8 mouse cellular contexts compared by ENCODE assay signal in genomic region chr2:59541121-59541887, GRCm38 (mm10). TPM values are rescaled to one million over a fixed set of nuclear protein-coding genes. Genes with fewer than 3 reads are reported as not detected.
A peak's percentile ranks its signal among the peaks of the same experiment; 100 is the strongest.
DNase-seq lines count a peak whose midpoint lies in the region; ATAC-seq and TF ChIP-seq lines count a peak whose summit lies in the region.

No protein-coding gene starts in this region.

- dilution Hi-C loops in CH12.LX (cut with MboI; ENCODE audit: extremely low pct_ligation_motif_present, extremely low pct_unique_long_range_greater_than_20kb, low sequenced_read_pairs) = no loop called here

- peak; percentile 90 for TF ChIP-seq RAD21 in CH12.LX (IDR thresholded peaks at IDR 0.05; ENCODE audit: low read depth, low read length)

- no peaks in the 10 kb centered on the region for H3K79me2 ChIP-seq in CH12.LX (replicated peaks; ENCODE audit: control insufficient read depth, extremely low read depth, insufficient read depth, poor library complexity, severe bottlenecking)

- no peaks in the 10 kb centered on the region for H3K27me3 ChIP-seq in CH12.LX (replicated peaks)
- no peaks in the 10 kb centered on the region for H3K27me3 ChIP-seq in embryonic facial prominence, embryonic 14.5 days (replicated peaks; ENCODE audit: control insufficient read depth, insufficient read depth, low read length)
- no peaks in the 10 kb centered on the region for H3K27me3 ChIP-seq in liver, postnatal 0 days (ENCODE audit: insufficient read depth, low read length)

- WGBS in embryonic facial prominence, embryonic 14.5 days = 19% methylated on average over 11 of the region's 11 CpGs
- 24% methylated on average over 11 of the region's 11 CpGs for WGBS in liver, postnatal 0 days (ENCODE audit: insufficient replicate concordance)

- H3K4me3 ChIP-seq in CH12.LX (replicated peaks in 1 of 3; ENCODE audit: low read depth in 2 of 3, low read length in 2 of 3, poor library complexity in 1 of 3) = no peak overlapping the region
- no peak overlapping the region for H3K4me3 ChIP-seq in embryonic facial prominence, embryonic 14.5 days (ENCODE audit: low read depth, low read length)
- no peak overlapping the region for H3K4me3 ChIP-seq in liver, postnatal 0 days (ENCODE audit: low read depth, low read length)

- peak; percentile 80 for ATAC-seq in embryonic facial prominence, embryonic 14.5 days (ENCODE audit: low read depth)
- no peak for ATAC-seq in liver, postnatal 0 days

- TF ChIP-seq POLR2A in CH12.LX (IDR thresholded peaks at IDR 0.05; ENCODE audit: low read depth, low read length) = no peak

- peak; percentile 54 to 88 for TF ChIP-seq CTCF in CH12.LX (conservative IDR thresholded peaks at IDR 0.05 in 1 of 2, IDR thresholded peaks at IDR 0.05 in 1 of 2; ENCODE audit: low read depth in 2 of 2, low read length in 2 of 2)
- peak; percentile 90 for TF ChIP-seq CTCF in liver, postnatal 0 days (IDR thresholded peaks at IDR 0.05; ENCODE audit: low read depth)

- TF ChIP-seq EP300 in CH12.LX (IDR thresholded peaks at IDR 0.05; ENCODE audit: low read length) = no peak
- no peak for TF ChIP-seq EP300 in liver, postnatal 0 days (IDR thresholded peaks at IDR 0.05; ENCODE audit: low read depth)

- no peak overlapping the region for H3K27ac ChIP-seq in CH12.LX (ENCODE audit: insufficient read depth, low read depth)
- no peak overlapping the region for H3K27ac ChIP-seq in embryonic facial prominence, embryonic 14.5 days (replicated peaks; ENCODE audit: low read depth, low read length)
- no peak overlapping the region for H3K27ac ChIP-seq in liver, postnatal 0 days (ENCODE audit: low read depth)

- in situ Hi-C loops in CH12.LX (cut with MboI; ENCODE audit: low pct_ligation_motif_present, low pct_unique_long_range_greater_than_20kb, low sequenced_read_pairs) = loop anchor here (10.0 to 25.0 kb wide), 2 partner anchors 193 to 896 kb away; no protein-coding TSS in a partner anchor

- H3K4me1 ChIP-seq in CH12.LX (ENCODE audit: control insufficient read depth in 1 of 2, insufficient read depth in 2 of 2) = peaks cover 0 to 3% of the 10 kb centered on the region in 2 experiments; a peak in 1 of 4 replicates
- no peaks in the 10 kb centered on the region for H3K4me1 ChIP-seq in embryonic facial prominence, embryonic 14.5 days (ENCODE audit: control insufficient read depth, insufficient read depth, low read length)
- no peaks in the 10 kb centered on the region for H3K4me1 ChIP-seq in liver, postnatal 0 days (ENCODE audit: insufficient read depth)

- no peak overlapping the region for H3K4me2 ChIP-seq in CH12.LX (ENCODE audit: insufficient read depth, low read depth, poor library complexity, severe bottlenecking)
- H3K4me2 ChIP-seq in embryonic facial prominence, embryonic 14.5 days (ENCODE audit: low read depth, low read length) = no peak overlapping the region
- H3K4me2 ChIP-seq in liver, postnatal 0 days (ENCODE audit: low read depth, low read length) = no peak overlapping the region

- H3K36me3 ChIP-seq in CH12.LX (replicated peaks in 1 of 2; ENCODE audit: control insufficient read depth in 1 of 2, insufficient read depth in 1 of 2, low read length in 1 of 2) = no peaks in the 10 kb centered on the region
- H3K36me3 ChIP-seq in embryonic facial prominence, embryonic 14.5 days (ENCODE audit: control insufficient read depth, insufficient read depth, low read length) = no peaks in the 10 kb centered on the region
- H3K36me3 ChIP-seq in liver, postnatal 0 days (replicated peaks; ENCODE audit: insufficient read depth, low read length) = no peaks in the 10 kb centered on the region

- peak; percentile 83 for DNase-seq in CH12.LX (ENCODE audit: extremely low read depth)
- peak; percentile 26 to 75 for DNase-seq in adrenal gland, postnatal 4 days (ENCODE audit: low spot score in 2 of 2)
- DNase-seq in embryonic facial prominence, embryonic 14.5 days (ENCODE audit: low spot score) = peak; percentile 93
- DNase-seq in heart, adult 9 months (ENCODE audit: low spot score in 2 of 2) = peak; percentile 29 to 67
- DNase-seq in kidney, postnatal 36 days = peak; percentile 79 to 90
- peak; percentile 78 for DNase-seq in liver, postnatal 0 days
- peak; percentile 55 for DNase-seq in ovary, adult 18-20 months (ENCODE audit: low spot score)
- peak; percentile 62 to 91 for DNase-seq in thymus, postnatal 10 days (ENCODE audit: low spot score in 2 of 2)

- H3K9ac ChIP-seq in CH12.LX (ENCODE audit: insufficient read depth, low read depth) = no peak overlapping the region
- H3K9ac ChIP-seq in embryonic facial prominence, embryonic 14.5 days (ENCODE audit: low read depth, low read length) = no peak overlapping the region
- H3K9ac ChIP-seq in liver, postnatal 0 days (replicated peaks) = no peak overlapping the region

- no peaks in the 10 kb centered on the region for H3K9me3 ChIP-seq in CH12.LX (replicated peaks; ENCODE audit: low read length)
- no peaks in the 10 kb centered on the region for H3K9me3 ChIP-seq in embryonic facial prominence, embryonic 14.5 days (ENCODE audit: control insufficient read depth, low read length)
- H3K9me3 ChIP-seq in liver, postnatal 0 days (ENCODE audit: low read length) = no peaks in the 10 kb centered on the region

TF ChIP-seq in CH12.LX, 34 proteins besides CTCF, POLR2A, EP300 and RAD21:
- TF ChIP-seq SMC3 (IDR thresholded peaks at IDR 0.05; ENCODE audit: low read depth, low read length) (peak; percentile 72), ZKSCAN1 (IDR thresholded peaks at IDR 0.05; ENCODE audit: borderline replicate concordance, low read depth, low read length) (no peak), MAFK (IDR thresholded peaks at IDR 0.05; ENCODE audit: insufficient replicate concordance, low read length) (peak; percentile 64; the same call in 1 of the 2 replicates)

RNA-seq across cellular contexts. Expression of gene Dapl1, which starts 56.9 kb away (rescaled TPM):
- total RNA-seq in CH12.LX (2012; rRNA removed) = not detected in 2 replicates
- total RNA-seq in CH12.LX (2014; rRNA removed) = not detected in 2 replicates
- polyA plus RNA-seq in CH12.LX (2012; ENCODE audit: insufficient read length, low read depth) = not detected in 2 replicates
- not detected for total RNA-seq in adrenal gland, postnatal 4 days (2021)
- polyA plus RNA-seq in embryonic facial prominence, embryonic 14.5 days (2014; fragmentation: Nextera tagmentation; extraction: Ambion mirVana) = 16.6 and 17.0 TPM in 2 replicates
- polyA plus RNA-seq in liver, postnatal 0 days (2015; fragmentation: Nextera tagmentation; extraction: Ambion mirVana) = not detected in 2 replicates

Comparison
In these comparisons a context has a peak if more than half of its experiments do, and no peak if none do; other contexts are left out.
1. RNA of gene Dapl1, which starts 56.9 kb away (polyA plus RNA-seq): 16.6 to 17.0 TPM in embryonic facial prominence, embryonic 14.5 days; not detected in CH12.LX and not detected in liver, postnatal 0 days; every median in the first group is over 10 times any median in the second.
2. Peak in every context shown above with its lines, with median percentiles within 50 percentile points of each other: DNase-seq.